Mouse (Mus musculus): ENCODE data around the gene Slc35d1. TPM values are rescaled to one million over a fixed set of nuclear protein-coding genes. Genes with fewer than 3 reads are reported as not detected.

The Slc35d1 gene
- total RNA-seq, 2 experiments from 2014 or later = 5.9 to 37.3 TPM

Other genes starting within 250 kb of the Slc35d1 start
- gene Tctex1d1, start 236.6 kb downstream of the Slc35d1 start, total RNA-seq (2015; ENCODE audit: low replicate concordance) = 3.2 TPM in 1 of 2 replicates, not detected in the other
- gene Tctex1d1, start 236.6 kb downstream of the Slc35d1 start, total RNA-seq (2017; ENCODE audit: low replicate concordance) = not detected in 2 replicates
- gene Insl5, start 188.3 kb downstream of the Slc35d1 start, total RNA-seq (2015; ENCODE audit: low replicate concordance) = not detected in 2 replicates
- gene Insl5, start 188.3 kb downstream of the Slc35d1 start, total RNA-seq (2017; ENCODE audit: low replicate concordance) = not detected in 2 replicates
- 134 and 164 TPM in 2 replicates for gene Mier1, start 100.8 kb downstream of the Slc35d1 start, total RNA-seq (2015; ENCODE audit: low replicate concordance)
- 151 and 175 TPM in 2 replicates for gene Mier1, start 100.8 kb downstream of the Slc35d1 start, total RNA-seq (2017; ENCODE audit: low replicate concordance)
- gene Wdr78, start 100.6 kb downstream of the Slc35d1 start, total RNA-seq (2015; ENCODE audit: low replicate concordance) = 0.72 and 1.7 TPM in 2 replicates
- 1.6 and 4.2 TPM in 2 replicates for gene Wdr78, start 100.6 kb downstream of the Slc35d1 start, total RNA-seq (2017; ENCODE audit: low replicate concordance)
- not detected in 2 replicates for gene 4921539E11Rik, start 75.7 kb upstream of the Slc35d1 start, total RNA-seq (2015; ENCODE audit: low replicate concordance)
- gene 4921539E11Rik, start 75.7 kb upstream of the Slc35d1 start, total RNA-seq (2017; ENCODE audit: low replicate concordance) = not detected in 2 replicates
- gene Oma1, start 98.6 kb upstream of the Slc35d1 start, total RNA-seq (2015; ENCODE audit: low replicate concordance) = 2.5 TPM in 2 replicates
- 9.6 and 12.8 TPM in 2 replicates for gene Oma1, start 98.6 kb upstream of the Slc35d1 start, total RNA-seq (2017; ENCODE audit: low replicate concordance)